Mouse (Mus musculus) regulatory T cell (primary cell): ENCODE data around the gene Slf1.
"Not testable (repeated sequence)": the region's sequence is repeated elsewhere in the genome, so short reads cannot be mapped to it uniquely, and the experiment has no call there.

Source experiments
- in situ Hi-C: fragments of 300-600 bp; cut with MboI, MseI; formaldehyde crosslinking; loops from one replicate; pipeline ENCODE4 v1.15.1; 2025; ENCODE audit warnings: high pct_unique_total_duplicates

The Slf1 gene

DNA sequence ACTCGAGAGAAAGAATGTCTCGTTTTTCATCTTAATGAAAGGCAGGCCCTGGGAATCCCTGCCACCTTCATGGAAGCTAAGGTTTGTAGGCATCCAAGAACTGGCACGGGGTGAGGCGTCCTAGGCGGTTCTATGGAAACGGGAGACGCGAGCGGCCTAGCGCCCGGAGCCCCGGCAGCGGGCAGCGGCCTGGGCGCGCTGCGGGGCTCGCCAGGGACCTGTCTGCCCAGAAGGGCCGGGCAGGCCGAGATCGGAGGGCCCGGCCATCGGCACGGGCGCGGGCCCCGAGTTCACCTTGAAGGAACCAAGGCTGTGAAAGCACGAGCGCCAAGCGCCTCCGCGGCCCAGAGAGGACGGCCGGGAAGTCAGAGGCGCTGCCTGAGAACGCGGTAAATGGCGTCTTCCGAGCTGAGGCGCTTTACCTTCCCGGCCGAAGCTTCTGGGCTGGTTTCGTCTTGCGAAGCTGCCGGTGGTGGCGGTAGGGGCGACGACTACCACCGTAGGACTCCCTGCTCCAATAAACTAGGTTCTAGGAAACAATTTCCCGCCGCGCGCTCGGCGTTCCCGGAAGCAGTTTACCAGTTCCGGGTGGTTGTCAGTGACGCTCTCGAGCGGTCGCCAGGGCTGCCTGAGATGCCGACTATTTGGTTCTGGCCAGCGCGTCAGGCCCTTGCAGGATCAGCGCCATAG lies at the start of gene Slf1, which contains the start of gene 2210408I21Rik:
Slf1 (minus strand) TSS at position 543 of the 690 bp plus-strand sequence.
2210408I21Rik (plus strand) TSS at position 610 of the 690 bp plus-strand sequence.
- in situ Hi-C loops, result no loop called here

DNA sequence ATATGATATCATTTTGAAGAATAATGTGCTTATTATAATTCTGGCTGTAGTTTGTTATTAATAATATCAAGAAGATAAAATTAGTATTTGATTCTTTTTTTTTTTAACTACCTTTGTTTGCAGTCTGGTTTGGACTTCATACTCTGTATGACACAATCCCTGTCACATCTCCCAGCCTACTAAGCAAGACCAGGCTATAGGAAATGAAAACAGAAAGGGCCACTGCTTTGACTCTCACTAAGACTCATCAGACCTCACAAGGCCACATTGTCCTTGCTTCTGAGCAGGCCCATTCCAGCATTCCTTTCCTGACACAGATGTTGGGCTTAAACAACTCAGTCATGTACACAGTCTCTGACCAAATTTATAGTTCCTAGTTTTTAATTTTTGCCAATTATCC lies 42.7 kb upstream of the Slf1 start:
- in situ Hi-C loops, result no loop called here

DNA sequence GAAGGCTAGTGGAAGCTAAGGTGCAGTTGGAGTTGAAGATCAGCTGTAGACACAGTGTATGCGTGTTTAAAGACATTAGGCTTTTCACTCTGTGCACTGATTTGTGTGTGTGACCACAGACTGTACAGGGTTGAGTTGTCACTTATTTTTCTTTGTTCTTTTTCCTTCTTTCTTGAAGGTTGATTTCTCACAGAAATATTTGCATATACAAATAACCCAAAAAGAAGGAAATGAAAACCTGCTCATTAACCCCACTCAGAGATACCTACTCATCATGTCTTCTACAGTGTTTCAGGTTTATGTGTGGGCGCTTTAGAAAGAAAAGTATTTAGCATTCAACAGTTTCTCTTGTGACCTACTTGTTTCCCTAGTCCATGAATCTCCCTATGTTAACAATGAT lies 5.6 kb upstream of the Slf1 start:
- in situ Hi-C loops, result no loop called here

DNA sequence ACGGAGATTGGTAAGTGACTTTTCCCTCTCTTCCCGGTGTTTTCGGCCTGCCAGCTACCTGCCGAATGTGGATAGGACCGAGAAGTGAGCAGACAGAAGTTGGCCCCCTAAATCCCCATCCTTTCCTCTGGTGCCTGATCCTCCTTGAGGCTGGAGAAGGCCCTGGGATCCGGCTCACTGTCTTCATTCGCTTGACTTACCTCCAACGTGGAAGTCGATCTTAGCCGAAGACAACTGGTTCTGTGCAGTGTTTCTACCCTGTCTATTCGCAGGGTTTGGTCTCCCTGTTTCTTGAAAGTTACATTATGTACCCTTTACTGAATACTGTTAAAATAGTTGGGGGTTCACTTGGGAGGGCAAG lies 328 bp upstream of the Slf1 start:
- in situ Hi-C loops, result no loop called here

DNA sequence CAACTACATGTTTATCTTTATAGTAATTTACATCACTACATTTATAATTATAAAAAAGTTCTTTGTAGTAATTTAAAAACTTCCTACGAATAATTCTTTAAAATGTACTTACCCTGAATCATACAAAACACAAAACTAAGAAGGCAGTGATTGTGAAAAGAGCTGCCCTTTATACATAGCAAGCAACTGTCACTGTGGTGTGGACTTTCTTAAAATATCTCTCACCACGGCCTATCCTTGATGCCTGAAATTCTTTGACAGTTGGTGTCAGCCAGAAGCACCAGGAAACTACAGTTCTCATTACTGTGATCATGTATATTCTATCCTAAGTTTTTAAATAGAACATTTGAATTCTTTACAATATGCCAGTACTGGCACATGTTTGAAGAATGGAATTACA lies 4.1 kb downstream of the Slf1 start:
- in situ Hi-C loops, result no loop called here

DNA sequence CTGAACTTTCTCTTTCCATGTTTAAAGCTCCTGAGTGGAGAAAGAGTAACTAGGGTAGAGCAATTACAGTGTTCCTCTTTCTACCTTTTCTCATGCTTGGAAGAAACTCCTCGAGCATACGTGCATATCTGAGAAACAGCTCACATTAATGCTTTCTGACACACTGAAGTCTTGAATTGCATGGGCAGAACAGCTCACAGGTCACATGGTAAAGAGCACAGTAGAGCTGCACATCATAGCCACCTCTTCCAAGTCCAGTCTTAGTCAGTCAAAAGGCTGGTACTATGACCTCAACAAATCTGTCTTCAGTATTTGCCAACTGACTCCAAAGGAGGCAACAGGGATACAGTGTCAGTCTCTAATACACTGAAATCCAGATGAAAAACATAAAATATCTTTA lies 7.0 kb downstream of the Slf1 start:
- in situ Hi-C loops, result no loop called here

DNA sequence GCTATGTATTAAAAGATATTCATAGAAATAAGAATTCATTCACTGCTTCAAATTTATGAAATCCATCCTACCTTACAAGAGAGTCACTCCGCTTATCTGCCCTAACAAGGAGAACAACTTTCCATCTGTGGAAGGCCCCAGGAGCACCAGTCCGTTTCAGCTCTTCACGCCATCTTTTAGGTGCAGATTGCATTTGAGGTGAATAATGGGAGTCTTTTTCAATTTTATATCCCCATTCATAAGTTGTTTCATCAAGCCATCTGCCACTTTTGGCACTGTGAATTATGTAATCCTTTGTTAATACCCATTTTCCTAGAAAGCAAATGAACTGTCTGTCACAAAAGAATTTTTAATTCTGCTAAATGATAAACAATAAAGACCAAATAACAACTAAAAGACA lies 10.1 kb downstream of the Slf1 start:
- in situ Hi-C loops, result no loop called here

DNA sequence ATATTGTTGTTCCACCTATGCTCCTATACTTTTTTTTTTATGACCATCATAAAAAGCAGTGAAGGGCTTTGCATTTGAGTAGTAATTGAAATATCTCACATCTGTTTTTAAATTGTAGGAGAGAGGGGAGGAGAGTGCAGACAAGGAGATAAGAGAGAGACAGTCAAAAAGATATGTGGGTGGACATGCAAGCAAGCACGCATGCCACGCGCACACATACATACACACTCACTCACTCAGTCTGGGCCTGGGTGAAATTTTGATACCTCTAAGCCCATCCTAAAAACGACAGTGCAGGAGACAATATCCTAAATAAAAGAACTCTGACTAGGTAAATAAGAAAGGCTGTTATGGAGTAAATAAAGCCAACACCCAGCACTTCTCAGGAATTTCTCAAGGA lies 16.6 kb downstream of the Slf1 start:
- in situ Hi-C loops, result no loop called here

DNA sequence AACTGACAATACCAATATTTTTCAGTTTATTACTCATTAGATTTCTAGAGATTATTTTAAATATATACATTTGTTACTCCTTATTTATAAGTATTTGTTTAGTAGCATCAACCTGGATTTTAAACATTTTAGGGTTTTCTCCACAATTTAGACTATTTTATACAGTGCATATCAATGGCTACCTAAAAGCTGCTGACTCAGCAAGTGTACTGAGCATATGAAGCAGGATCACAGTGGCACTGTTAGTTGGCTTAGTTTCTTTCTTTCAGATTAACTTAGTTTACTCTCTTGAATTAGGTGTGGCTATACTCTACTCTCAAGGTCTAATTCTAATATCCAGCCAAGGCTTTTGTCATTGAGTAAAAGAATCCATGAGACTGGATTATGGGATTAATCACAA lies 27.5 kb downstream of the Slf1 start:
- in situ Hi-C loops, result no loop called here

DNA sequence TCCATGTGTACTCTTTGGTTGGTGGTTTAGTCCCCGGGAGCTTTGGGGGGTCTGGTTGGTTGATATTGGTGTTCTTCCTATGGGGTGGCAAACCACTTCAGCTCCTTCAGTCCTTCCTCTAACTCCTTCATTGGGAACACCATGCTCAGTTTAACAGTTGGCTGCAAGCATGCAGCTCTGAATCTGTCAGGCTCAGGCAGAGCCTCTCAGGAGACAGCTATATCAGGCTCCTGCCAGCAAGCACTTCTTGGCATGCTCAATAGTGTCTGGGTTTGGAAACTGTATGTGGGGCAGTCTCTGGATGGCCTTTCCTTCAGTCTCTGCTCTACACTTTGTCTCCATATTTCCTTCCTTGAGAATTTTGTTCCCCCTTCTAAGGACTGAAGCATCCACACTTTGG lies 42.4 kb downstream of the Slf1 start:
- in situ Hi-C loops, result not testable (repeated sequence)

DNA sequence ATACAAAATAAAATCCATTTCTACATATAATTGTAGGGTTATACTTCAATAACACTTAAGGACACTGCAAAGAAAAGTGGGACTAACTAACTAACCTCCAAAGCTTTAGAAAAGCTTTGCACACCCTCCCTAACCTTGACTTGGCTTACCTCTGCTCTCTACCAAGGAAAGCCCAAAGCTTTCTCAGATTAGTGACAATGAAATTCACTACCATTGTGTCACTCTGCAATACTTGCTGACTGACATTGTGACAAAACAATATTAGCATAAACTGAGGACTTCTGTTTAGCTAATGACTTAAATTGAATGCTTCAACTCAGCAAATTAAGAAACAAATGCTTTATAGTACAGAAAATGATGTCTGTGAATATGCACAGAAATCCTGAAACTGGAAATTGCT lies 63.2 kb downstream of the Slf1 start:
- in situ Hi-C loops, result no loop called here

DNA sequence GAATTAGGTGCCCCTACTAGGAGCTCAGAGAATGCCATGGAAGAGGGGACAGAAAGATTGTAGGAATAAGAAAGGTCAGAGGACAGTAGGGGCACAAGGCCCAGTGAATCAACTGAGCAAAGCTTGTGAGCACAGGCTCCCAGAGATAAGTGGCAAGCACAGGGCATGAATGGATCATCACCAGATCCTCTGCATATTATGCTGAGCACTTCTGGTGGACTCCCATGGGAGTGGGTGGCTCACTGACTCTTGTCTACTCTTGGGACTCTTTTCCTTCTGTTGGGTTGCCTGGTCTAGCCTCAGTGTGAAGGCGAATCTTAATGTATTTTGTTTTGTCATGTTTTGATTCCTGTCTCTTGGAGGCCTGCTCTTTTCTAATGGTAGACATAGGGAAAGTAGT lies 66.4 kb downstream of the Slf1 start:
- in situ Hi-C loops, result no loop called here

DNA sequence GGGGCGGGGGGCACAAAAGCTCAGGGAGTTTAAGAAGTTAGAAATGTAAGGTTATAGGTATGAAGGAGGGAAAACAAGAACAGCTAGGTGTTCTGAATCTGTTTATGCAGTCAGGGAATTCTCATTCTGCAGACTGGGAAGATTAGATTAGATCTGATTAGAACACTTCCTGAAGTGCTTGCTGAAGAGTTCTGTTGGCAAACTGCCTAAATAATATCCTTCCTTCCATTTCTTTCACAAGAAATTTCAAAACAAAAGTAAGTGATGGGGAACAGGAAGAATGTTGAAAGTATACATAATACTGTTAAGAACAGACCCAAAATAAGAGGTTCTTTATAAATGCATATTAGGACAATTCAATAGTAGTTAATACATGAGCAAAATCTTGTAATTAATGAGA lies 72.1 kb downstream of the Slf1 start:
- in situ Hi-C loops, result no loop called here

DNA sequence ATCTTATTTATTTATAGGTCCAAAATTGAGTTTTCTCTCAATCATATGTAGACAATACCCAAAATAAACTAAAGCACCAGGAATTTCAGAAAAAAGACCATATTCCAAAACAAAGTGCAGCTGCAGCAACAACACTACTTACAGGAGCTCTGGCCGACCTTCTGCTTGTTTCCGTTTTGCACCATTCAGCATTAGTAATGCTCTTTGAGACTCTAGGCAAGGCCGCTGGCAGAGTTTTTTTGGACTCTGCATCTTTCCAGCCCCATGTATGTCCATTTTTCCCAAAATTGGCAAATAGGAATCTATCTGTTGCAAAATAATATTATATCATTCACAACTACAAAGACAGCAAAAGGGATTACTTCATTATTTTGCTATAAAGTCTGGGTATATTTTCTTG lies 85.5 kb downstream of the Slf1 start:
- in situ Hi-C loops, result loop anchor here (10.0 kb wide), 2 partner anchors 925 to 1125 kb away; no protein-coding TSS in a partner anchor

DNA sequence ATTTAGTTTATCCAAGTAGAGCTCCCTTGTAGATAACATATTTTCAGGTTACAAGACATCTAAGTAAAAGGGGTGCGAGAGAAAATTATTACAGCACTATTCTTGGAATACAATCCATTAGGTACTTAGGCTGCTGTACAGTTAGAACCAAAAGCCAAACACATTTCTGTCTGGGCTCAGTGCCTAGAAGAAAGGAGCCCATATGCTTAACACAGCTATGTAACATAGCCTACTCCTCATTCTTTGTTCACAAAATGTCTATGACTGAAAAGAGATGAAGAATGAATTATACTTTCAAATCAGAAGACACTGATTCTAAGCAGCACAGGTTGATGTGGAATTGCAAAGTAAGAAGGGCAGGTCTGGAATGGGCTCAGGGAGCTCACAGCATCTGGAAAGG lies 86.8 kb downstream of the Slf1 start:
- in situ Hi-C loops, result loop anchor here (10.0 kb wide), 1 partner anchor 1126 kb away; no protein-coding TSS in a partner anchor

DNA sequence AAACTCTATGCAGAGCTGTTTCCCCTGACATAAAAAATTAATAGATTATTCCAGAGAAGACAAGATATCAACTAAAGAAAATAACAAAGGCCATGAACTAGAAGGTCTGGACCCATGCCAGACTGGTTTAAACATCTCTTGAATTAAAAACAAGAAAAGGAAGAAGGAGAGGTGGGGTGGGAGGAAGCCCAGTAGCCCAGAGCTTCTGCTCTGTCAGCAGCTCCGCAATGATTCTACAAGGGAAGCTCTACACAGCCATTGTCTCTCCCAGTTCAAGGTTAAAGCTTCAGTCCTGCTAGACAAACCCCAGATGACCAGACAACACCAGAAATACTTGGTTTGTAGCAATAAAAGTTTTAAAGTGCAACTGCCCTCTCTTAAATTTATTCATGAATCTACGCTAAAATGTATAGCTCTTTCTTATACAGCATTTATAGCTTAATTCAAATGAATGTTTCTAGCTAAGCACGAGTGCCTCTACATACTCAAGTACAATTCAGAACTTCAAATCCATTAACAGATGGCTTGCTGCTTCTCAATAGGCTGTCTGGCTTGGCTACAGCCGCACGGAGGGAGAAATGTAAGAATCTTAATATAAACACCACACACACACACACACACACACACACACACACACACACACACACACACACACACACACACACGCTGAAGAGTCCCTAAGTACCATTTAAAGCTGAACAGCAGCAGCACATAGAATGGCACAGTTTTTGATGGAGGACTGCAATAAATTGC lies 87.9 kb downstream of the Slf1 start:
- in situ Hi-C loops, result loop anchor here (10.0 kb wide), 1 partner anchor 1127 kb away; no protein-coding TSS in a partner anchor

DNA sequence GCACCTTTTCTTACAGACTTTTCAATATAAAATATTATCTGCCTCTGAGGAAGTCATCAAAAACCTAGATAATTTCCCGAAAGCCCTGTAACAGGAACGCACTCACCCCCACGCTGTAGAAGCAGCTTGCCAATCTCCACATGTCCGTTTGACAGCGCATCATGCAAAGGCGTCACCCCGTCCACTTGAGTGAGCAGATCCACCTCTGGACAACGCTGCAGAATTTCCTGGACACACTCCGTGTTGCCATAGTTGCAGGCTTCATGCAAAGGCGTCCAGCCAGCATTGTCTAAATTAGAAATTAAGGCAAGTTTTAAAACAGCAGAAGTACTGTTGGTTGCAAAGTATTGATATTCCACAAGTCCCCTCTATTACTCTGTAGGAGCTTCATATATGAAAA lies 88.9 kb downstream of the Slf1 start:
- in situ Hi-C loops, result loop anchor here (10.0 kb wide), 1 partner anchor 1128 kb away; no protein-coding TSS in a partner anchor

DNA sequence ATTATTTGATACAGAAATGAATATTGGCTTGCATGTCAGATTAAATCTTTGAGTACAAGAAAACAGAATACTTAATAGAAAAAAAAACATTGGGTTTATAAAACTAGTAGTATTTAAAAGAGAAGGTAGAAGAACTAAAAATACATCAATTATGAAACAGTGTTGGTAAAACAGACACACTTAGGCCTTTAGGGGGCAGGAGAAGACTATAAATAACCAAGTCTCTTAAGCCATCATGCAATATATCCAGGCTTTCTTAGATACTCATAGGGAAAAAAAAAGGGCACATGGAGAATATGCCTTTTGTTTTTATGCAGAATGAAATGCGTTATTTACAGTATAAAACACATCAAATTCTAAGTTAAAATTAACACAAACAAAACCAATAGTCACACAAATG lies 89.9 kb downstream of the Slf1 start:
- in situ Hi-C loops, result loop anchor here (10.0 kb wide), 1 partner anchor 1129 kb away; no protein-coding TSS in a partner anchor

DNA sequence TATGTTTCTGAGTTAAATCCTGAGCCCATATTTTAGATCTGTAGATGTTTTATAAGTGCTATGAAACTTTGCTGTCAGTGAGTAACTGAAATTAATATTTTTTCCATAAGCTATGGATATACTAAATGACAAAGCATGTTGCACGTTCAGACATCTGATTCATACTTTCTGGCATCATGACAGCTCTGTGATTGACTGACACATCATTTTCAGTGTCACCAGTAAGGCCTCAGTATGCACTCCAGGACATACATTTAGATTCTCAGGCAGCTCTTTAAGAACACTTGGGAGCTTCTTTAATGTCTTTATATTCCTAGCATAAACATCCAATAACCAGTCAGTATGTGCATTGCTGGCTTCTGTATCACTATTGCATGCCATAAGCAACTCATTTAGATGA lies 91.9 kb downstream of the Slf1 start:
- in situ Hi-C loops, result loop anchor here (10.0 kb wide), 1 partner anchor 1131 kb away; no protein-coding TSS in a partner anchor

DNA sequence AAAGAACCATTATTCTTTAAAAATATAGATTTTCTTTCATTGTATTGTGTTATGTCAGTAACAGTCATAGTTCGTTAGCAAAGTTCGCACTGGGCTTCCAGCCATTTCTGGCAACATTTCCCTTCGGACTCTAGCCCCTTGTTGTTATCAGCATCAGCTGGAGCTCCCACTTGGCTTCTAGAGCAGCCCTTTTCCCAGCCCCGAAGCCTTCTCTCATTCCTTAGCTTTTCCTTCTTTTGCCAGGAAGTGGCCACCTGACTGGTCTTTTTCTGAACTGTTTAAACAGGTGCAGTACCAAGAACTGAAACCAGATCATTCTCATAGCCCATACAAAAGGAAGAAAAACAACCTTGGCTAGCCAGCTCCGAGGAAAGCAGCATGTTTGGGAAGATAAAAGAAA lies 105.7 kb downstream of the Slf1 start:
- in situ Hi-C loops, result loop anchor here (10.0 kb wide), 1 partner anchor 365 kb away; no protein-coding TSS in a partner anchor

DNA sequence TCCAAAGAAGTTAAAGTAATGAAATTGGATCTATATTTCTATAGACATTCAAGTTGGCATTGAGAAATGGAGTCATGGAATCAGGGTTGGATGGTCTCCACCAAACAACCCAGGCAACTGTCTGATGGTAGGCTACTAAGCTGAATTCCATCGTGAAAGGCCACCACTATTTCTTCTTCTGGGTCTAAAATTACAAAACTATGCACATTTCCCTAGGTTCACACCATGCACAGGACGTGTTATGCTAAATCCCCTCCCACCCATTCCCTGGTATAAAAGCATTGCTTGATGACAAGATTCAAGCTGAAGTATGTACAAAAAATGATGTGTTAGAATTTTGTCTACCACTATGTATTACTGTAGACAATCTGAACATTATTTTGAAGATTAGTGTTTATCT lies 116.4 kb downstream of the Slf1 start:
- in situ Hi-C loops, result no loop called here

DNA sequence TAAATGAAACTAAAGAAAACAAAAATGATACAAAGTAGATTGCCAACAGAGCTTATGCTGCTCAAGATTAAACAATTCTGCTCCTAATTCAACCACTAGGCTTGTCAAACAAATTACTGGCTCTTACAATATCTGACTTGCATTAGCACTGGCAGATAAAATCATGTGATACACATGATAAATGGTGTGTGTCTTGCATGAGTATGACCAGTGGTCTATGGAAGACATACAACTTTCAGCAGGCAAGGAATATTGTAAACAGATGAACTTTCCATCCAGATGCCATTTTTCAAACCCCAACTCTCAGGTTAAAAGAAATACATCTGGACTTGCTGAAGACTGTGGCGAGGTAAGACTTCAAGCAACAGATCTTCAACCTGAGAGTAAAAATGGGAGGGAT lies 131.6 kb downstream of the Slf1 start:
- in situ Hi-C loops, result no loop called here

DNA sequence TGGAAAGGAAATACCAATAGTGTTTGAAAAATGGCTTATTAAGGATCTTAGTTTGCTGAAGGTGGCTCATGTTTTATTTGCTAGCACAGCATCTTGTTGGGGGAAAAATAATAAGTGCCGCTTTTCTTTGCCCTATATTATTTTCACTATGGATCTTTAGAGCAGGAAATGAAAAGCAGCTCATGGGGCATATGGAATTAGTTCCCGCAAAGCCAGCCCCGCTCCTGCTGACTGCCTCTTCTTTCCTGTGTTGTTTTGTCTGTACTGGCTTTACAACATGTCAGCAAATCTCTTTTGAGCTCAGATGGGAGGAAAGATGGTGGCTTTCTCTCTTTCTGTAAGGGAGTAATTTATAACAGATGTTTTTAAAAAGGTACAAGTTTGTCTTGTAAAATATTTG lies 132.6 kb downstream of the Slf1 start:
- in situ Hi-C loops, result no loop called here
